Mouse (Mus musculus): Measurements from ENCODE around the gene Nsun2. TPM values are rescaled to one million over a fixed set of nuclear protein-coding genes. Genes with fewer than 3 reads are reported as not detected.
"Not testable (repeated sequence)": the region's sequence is repeated elsewhere in the genome, so short reads cannot be mapped to it uniquely, and the experiment has no call there.

Nsun2 gene
- polyA plus RNA-seq, 1 experiment from 2014 or later = 89.2 TPM

DNA sequence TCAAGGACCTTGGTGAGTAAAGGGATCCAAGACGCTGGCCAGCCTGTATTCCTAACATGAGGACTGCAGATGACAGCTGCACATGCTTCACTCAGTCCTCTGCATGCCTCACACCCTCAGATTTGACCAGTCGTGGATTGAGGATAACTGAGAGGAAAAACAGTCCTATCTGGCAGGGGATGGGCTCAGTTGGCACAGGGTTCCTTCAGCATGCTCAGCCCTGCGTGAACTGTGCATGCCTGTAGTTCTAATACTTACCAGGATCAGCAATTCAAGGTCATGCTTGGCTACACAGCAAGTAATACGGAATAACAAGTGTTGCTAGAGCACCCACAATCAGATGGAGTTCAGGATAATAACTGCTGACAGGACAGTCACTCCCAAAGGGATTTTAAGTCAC lies 98.1 kb downstream of the Nsun2 start:
- Histone ChIP-seq H3K9ac (ENCODE audit: low read length) (no peak overlapping the region), H3K4me3 (ENCODE audit: low read length) (no peak overlapping the region), H3K27me3 (ENCODE audit: control insufficient read depth, insufficient read depth, low read depth, low read length) (no peaks in the 10 kb centered on the region), H3K4me1 (replicated peaks; ENCODE audit: control insufficient read depth, insufficient read depth, low read length) (no peaks in the 10 kb centered on the region), H3K36me3 (ENCODE audit: control insufficient read depth, insufficient read depth, low read length) (peaks cover 70% of the 10 kb centered on the region), H3K9me3 (ENCODE audit: control insufficient read depth, low read length) (no peaks in the 10 kb centered on the region), H3K27ac (ENCODE audit: low read length) (no peak overlapping the region), H3K4me2 (ENCODE audit: low read depth, low read length) (no peak overlapping the region)
- ATAC-seq (ENCODE audit: low read depth) = no peak
- 87% methylated on average over 4 of the region's 4 CpGs for WGBS

DNA sequence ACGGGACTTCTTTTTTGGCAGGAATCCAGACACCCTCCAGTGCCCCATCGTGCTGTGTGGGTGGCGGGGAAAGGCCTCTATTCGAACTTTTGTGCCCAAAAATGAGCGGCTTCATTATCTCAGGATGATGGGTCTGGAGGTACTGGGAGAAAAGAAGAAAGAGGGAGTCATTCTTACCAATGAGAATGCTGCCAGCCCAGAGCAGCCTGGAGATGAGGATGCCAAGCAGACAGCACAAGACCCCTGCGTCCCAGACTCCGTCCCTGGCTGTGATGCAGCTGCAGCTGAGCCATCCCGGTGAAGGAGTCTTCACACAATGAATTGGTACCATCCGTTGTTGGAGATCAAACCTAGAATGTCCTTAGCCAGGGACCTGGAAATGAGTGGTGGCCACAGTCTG lies 100.0 kb downstream of the Nsun2 start:
- no peaks in the 10 kb centered on the region for H3K4me1 ChIP-seq (replicated peaks; ENCODE audit: control insufficient read depth, insufficient read depth, low read length)
- H3K27me3 ChIP-seq (ENCODE audit: control insufficient read depth, insufficient read depth, low read depth, low read length) = no peaks in the 10 kb centered on the region
- no peak overlapping the region for H3K27ac ChIP-seq (ENCODE audit: low read length)
- no peak overlapping the region for H3K9ac ChIP-seq (ENCODE audit: low read length)
- no peak overlapping the region for H3K4me2 ChIP-seq (ENCODE audit: low read depth, low read length)
- no peaks in the 10 kb centered on the region for H3K9me3 ChIP-seq (ENCODE audit: control insufficient read depth, low read length)
- peaks cover 52% of the 10 kb centered on the region for H3K36me3 ChIP-seq (ENCODE audit: control insufficient read depth, insufficient read depth, low read length)
- no peak for ATAC-seq (ENCODE audit: low read depth)
- H3K4me3 ChIP-seq (ENCODE audit: low read length) = no peak overlapping the region
- 89% methylated on average over 9 of the region's 9 CpGs for WGBS

DNA sequence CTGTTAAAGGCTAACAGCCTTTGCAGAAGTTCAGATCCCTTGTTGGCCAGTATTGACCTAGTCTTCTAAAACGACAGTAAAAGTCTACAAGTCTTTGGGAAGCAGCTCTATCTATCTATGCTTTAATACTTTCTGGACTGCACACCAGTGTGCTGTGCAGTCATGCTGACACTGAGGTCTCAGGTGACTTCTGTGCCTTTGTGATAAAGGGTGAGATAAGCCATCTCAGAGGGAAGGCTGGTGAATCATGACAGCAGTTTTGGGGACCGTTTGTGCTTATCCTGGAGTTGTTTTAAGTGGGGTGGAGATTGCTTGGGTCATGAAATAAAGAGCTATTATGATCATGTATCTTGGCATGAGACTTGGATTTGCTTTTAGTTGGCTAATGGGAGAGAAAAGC lies 100.4 kb downstream of the Nsun2 start:
- ATAC-seq (ENCODE audit: low read depth) = no peak
- peaks cover 49% of the 10 kb centered on the region for H3K36me3 ChIP-seq (ENCODE audit: control insufficient read depth, insufficient read depth, low read length)
- no peaks in the 10 kb centered on the region for H3K27me3 ChIP-seq (ENCODE audit: control insufficient read depth, insufficient read depth, low read depth, low read length)

DNA sequence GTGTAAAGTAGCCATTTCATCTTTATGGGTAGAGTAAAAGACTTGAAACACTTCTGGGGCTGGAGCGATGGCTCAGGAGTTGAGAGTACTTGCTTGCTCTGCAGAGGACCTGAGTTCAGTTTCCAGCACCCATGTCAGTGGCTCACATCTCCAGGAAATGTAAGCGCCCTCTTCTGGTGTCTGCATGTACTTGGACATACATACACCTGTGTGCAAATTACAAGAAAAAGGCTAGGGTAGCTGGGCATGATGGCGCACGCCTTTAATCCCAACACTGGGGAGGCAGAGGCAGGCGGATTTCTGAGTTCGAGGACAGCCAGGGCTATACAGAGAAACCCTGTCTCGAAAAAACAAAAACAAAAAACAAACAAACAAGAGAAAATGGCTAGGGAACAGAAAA lies 102.3 kb downstream of the Nsun2 start:
- 91% methylated on average over 7 of the region's 7 CpGs for WGBS
- not testable (repeated sequence) for H3K27me3 ChIP-seq (ENCODE audit: control insufficient read depth, insufficient read depth, low read depth, low read length); H3K27ac ChIP-seq (ENCODE audit: low read length); H3K4me3 ChIP-seq (ENCODE audit: low read length); H3K4me1 ChIP-seq (replicated peaks; ENCODE audit: control insufficient read depth, insufficient read depth, low read length); H3K9ac ChIP-seq (ENCODE audit: low read length); H3K9me3 ChIP-seq (ENCODE audit: control insufficient read depth, low read length); H3K4me2 ChIP-seq (ENCODE audit: low read depth, low read length); ATAC-seq (ENCODE audit: low read depth)
- H3K36me3 ChIP-seq (ENCODE audit: control insufficient read depth, insufficient read depth, low read length) = peaks cover 39% of the 10 kb centered on the region

More for the DNA sequence above, 100.4 kb downstream of the Nsun2 start:
- Histone ChIP-seq H3K4me2 (ENCODE audit: low read depth, low read length) (no peak overlapping the region), H3K4me1 (replicated peaks; ENCODE audit: control insufficient read depth, insufficient read depth, low read length) (no peaks in the 10 kb centered on the region), H3K9ac (ENCODE audit: low read length) (no peak overlapping the region), H3K9me3 (ENCODE audit: control insufficient read depth, low read length) (no peaks in the 10 kb centered on the region), H3K27ac (ENCODE audit: low read length) (no peak overlapping the region), H3K4me3 (ENCODE audit: low read length) (no peak overlapping the region)
- 83% methylated on average over 2 of the region's 2 CpGs for WGBS

DNA sequence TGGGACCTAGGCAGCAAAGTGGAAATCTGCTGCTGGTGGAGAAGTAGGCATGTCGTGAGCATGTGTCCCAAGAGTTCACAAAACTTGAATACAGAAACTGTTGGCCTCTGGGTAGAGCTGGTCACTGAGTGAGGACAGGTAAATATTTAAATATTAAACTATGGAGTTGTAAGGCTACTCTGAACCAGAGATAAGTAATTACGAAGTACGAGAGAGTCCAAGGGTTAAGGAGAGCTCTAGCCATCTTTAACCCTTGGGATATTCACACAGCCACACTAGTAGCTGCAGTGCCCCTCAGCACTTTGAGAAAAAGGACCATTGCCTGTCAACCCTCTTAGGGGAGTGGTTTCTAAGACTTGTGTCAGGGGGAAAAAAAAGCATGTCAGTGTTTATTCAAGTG lies 102.8 kb downstream of the Nsun2 start:
- no peak overlapping the region for H3K4me2 ChIP-seq (ENCODE audit: low read depth, low read length)
- H3K36me3 ChIP-seq (ENCODE audit: control insufficient read depth, insufficient read depth, low read length) = peaks cover 35% of the 10 kb centered on the region
- ATAC-seq (ENCODE audit: low read depth) = no peak
- no peaks in the 10 kb centered on the region for H3K9me3 ChIP-seq (ENCODE audit: control insufficient read depth, low read length)
- no peak overlapping the region for H3K9ac ChIP-seq (ENCODE audit: low read length)
- H3K4me1 ChIP-seq (replicated peaks; ENCODE audit: control insufficient read depth, insufficient read depth, low read length) = no peaks in the 10 kb centered on the region
- 79% methylated on average over 3 of the region's 3 CpGs for WGBS
- no peak overlapping the region for H3K27ac ChIP-seq (ENCODE audit: low read length)
- no peak overlapping the region for H3K4me3 ChIP-seq (ENCODE audit: low read length)
- H3K27me3 ChIP-seq (ENCODE audit: control insufficient read depth, insufficient read depth, low read depth, low read length) = no peaks in the 10 kb centered on the region

DNA sequence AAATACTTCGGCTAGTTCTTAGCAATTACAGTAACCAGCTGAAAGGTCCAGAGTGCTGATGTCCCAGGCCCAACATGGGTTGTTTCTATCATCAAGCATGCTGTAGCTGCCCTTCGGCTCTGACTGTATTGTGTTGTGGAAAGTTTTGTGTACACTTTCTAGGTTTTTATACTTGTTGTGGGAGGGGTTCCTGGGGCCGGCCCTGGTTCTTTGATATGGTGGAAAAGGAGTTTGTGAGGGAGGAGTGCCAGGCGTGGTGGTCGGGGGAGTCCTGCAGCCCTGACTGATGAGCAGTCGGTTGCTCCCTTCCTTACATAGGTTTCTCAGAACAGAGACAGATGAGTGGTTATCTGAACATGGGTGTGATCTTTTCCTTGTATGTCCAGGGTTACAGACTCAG lies 103.3 kb downstream of the Nsun2 start:
- H3K27ac ChIP-seq (ENCODE audit: low read length) = no peak overlapping the region
- peaks cover 31% of the 10 kb centered on the region for H3K36me3 ChIP-seq (ENCODE audit: control insufficient read depth, insufficient read depth, low read length)
- H3K4me1 ChIP-seq (replicated peaks; ENCODE audit: control insufficient read depth, insufficient read depth, low read length) = no peaks in the 10 kb centered on the region
- no peak overlapping the region for H3K4me3 ChIP-seq (ENCODE audit: low read length)
- 82% methylated on average over 6 of the region's 6 CpGs for WGBS
- no peak for ATAC-seq (ENCODE audit: low read depth)
- H3K4me2 ChIP-seq (ENCODE audit: low read depth, low read length) = no peak overlapping the region
- no peaks in the 10 kb centered on the region for H3K9me3 ChIP-seq (ENCODE audit: control insufficient read depth, low read length)
- H3K27me3 ChIP-seq (ENCODE audit: control insufficient read depth, insufficient read depth, low read depth, low read length) = no peaks in the 10 kb centered on the region
- H3K9ac ChIP-seq (ENCODE audit: low read length) = no peak overlapping the region

DNA sequence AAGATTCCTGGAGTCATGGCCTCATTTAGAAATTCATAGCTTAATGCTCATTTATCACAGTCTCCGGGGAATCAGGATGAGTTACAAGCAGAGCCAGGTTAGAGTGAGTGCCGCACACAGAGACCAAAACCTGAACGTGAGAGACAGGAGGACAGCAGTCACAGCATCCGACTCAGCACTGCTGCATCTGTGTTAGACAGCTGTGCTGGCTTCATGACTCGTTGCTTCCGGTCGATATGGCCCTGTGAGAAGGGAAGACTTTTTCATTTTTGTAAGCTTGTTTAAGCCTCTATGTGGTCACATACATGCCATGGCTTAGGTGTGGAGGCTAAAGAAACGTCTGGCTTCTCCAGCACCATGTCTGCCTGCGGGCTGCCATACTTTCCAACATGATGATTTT lies 104.1 kb downstream of the Nsun2 start:
- ATAC-seq (ENCODE audit: low read depth) = no peak
- Histone ChIP-seq H3K9ac (ENCODE audit: low read length) (no peak overlapping the region), H3K4me3 (ENCODE audit: low read length) (no peak overlapping the region), H3K4me2 (ENCODE audit: low read depth, low read length) (no peak overlapping the region), H3K27me3 (ENCODE audit: control insufficient read depth, insufficient read depth, low read depth, low read length) (no peaks in the 10 kb centered on the region), H3K4me1 (replicated peaks; ENCODE audit: control insufficient read depth, insufficient read depth, low read length) (no peaks in the 10 kb centered on the region), H3K36me3 (ENCODE audit: control insufficient read depth, insufficient read depth, low read length) (peaks cover 25% of the 10 kb centered on the region), H3K27ac (ENCODE audit: low read length) (no peak overlapping the region), H3K9me3 (ENCODE audit: control insufficient read depth, low read length) (no peaks in the 10 kb centered on the region)
- 89% methylated on average over 9 of the region's 9 CpGs for WGBS

GRCm38 (mm10) chr13:69638108-69638626 lies 104.6 kb downstream of the Nsun2 start:
- H3K4me1 ChIP-seq (replicated peaks; ENCODE audit: control insufficient read depth, insufficient read depth, low read length) = no peaks in the 10 kb centered on the region
- no peak for ATAC-seq (ENCODE audit: low read depth)
- WGBS = 79% methylated on average over 6 of the region's 6 CpGs

GRCm38 (mm10) chr13:69639251-69639650 lies 105.7 kb downstream of the Nsun2 start:
- H3K36me3 ChIP-seq (ENCODE audit: control insufficient read depth, insufficient read depth, low read length) = peaks cover 18% of the 10 kb centered on the region
- no peak overlapping the region for H3K27ac ChIP-seq (ENCODE audit: low read length)
- H3K4me3 ChIP-seq (ENCODE audit: low read length) = no peak overlapping the region
- 79% methylated on average over 5 of the region's 5 CpGs for WGBS
- no peaks in the 10 kb centered on the region for H3K27me3 ChIP-seq (ENCODE audit: control insufficient read depth, insufficient read depth, low read depth, low read length)
- ATAC-seq (ENCODE audit: low read depth) = no peak
- no peaks in the 10 kb centered on the region for H3K4me1 ChIP-seq (replicated peaks; ENCODE audit: control insufficient read depth, insufficient read depth, low read length)
- no peaks in the 10 kb centered on the region for H3K9me3 ChIP-seq (ENCODE audit: control insufficient read depth, low read length)
- no peak overlapping the region for H3K4me2 ChIP-seq (ENCODE audit: low read depth, low read length)
- no peak overlapping the region for H3K9ac ChIP-seq (ENCODE audit: low read length)

More at GRCm38 (mm10) chr13:69638108-69638626, 104.6 kb downstream of the Nsun2 start:
- Histone ChIP-seq H3K4me2 (ENCODE audit: low read depth, low read length) (no peak overlapping the region), H3K9ac (ENCODE audit: low read length) (no peak overlapping the region), H3K4me3 (ENCODE audit: low read length) (no peak overlapping the region), H3K9me3 (ENCODE audit: control insufficient read depth, low read length) (no peaks in the 10 kb centered on the region), H3K27ac (ENCODE audit: low read length) (no peak overlapping the region), H3K27me3 (ENCODE audit: control insufficient read depth, insufficient read depth, low read depth, low read length) (no peaks in the 10 kb centered on the region), H3K36me3 (ENCODE audit: control insufficient read depth, insufficient read depth, low read length) (peaks cover 24% of the 10 kb centered on the region)

DNA sequence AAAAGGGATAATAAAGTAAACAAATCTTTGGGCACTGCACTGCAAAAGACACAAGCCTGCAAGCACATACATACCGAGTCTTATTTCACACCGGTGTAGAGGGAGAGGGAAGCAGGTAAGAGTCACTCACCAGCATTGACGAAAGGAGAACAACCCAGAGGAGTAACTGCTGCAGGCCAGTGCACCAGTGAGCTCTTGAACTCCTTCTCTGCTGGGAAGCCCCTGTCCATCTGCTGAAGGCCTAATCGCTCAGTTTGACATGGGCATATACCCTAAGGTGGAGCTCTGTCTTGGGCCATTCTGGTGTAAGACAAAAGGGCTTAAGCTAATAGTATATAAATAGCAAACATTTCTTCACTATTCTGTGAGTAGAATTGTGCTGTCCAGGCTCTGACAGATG lies 106.6 kb downstream of the Nsun2 start:
- H3K9me3 ChIP-seq (ENCODE audit: control insufficient read depth, low read length) = no peaks in the 10 kb centered on the region
- no peak overlapping the region for H3K9ac ChIP-seq (ENCODE audit: low read length)
- no peak for ATAC-seq (ENCODE audit: low read depth)
- no peak overlapping the region for H3K4me3 ChIP-seq (ENCODE audit: low read length)
- no peak overlapping the region for H3K4me2 ChIP-seq (ENCODE audit: low read depth, low read length)
- no peak overlapping the region for H3K27ac ChIP-seq (ENCODE audit: low read length)
- H3K27me3 ChIP-seq (ENCODE audit: control insufficient read depth, insufficient read depth, low read depth, low read length) = no peaks in the 10 kb centered on the region
- no peaks in the 10 kb centered on the region for H3K4me1 ChIP-seq (replicated peaks; ENCODE audit: control insufficient read depth, insufficient read depth, low read length)
- peaks cover 10% of the 10 kb centered on the region for H3K36me3 ChIP-seq (ENCODE audit: control insufficient read depth, insufficient read depth, low read length)
- 92% methylated on average over 4 of the region's 4 CpGs for WGBS
